Mouse (Mus musculus) v-Abl transformed pro-B cells (cell line): ENCODE results near the gene Olfr382.
"Not testable (repeated sequence)": the region's sequence is repeated elsewhere in the genome, so short reads cannot be mapped to it uniquely, and the experiment has no call there.

Source experiments
- in situ Hi-C, 2 experiments: fragments of 400-800 bp; cut with MboI; formaldehyde crosslinking; loops; one replicate each; pipeline ENCODE4 v1.15.1; 2025; ENCODE audit not compliant: unreplicated experiment in 2 of 2

The Olfr382 gene

DNA sequence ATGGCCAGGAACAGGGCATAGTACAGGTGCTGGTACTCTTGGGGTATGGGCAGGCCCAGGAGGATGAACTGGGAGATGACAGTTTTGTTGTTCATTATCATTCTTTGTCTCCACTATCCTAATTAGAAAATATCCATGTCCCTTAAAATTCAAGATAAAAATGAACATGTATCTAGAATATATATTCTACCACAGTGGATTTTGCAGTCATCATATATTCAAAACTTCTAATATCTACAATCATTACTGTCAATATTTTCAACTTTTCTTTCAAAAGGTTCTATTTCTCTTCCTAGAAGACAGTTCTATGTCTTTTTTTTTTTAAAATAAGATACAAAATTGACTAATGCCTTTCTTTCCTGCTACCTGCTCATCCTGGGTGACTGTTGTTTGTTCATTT, at the start of gene Olfr382:
Gene Olfr382, minus strand, starts transcription at position 101 of the 400 bp plus-strand sequence.
- in situ Hi-C loops: no loop called here

DNA sequence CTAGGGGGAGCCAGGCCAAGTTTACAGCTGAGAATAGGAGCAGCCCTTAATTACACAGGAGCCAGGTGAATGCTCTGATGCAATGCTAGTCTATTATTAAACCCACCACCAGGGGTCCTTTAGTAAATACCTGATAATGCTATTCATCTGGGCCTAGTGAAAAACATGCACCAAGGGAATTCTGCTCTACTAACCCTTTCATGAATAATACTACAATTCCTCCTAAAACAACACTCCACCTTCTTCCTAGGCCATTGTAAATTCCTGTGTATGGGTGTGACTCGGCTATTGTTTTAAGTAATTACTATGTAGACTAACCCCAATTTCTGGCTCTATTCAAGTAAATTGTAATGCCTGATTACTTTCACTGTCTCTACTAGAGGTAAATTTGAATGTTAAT, 12.0 kb upstream of the Olfr382 start:
- in situ Hi-C loops: not testable (repeated sequence)

DNA sequence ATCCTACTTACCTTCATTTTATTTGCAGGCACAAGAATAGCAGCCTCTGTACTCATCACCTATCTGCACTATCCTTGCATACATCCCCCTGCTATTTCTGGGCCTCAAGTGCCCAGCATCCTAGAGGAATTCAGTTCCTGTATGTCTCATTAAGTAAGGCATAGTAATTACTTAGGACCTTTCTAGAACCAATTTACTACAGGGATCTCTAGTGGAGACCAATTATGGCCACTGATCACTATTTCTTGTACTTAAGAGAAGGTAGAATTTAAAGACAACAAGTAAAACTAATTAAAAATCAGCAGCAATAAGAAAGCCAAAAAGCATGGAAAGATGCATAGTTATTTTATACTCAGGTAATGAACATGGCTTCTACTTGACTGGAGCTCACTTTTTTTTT, 25.5 kb downstream of the Olfr382 start, which contains the start of gene Olfr381:
Gene Olfr381, minus strand, starts transcription at position 101 of the 400 bp plus-strand sequence.
- in situ Hi-C loops: no loop called here
